Mouse (Mus musculus) limb, embryonic 12.5 days (tissue): ENCODE data around the gene Fggy. TPM values are rescaled to one million over a fixed set of nuclear protein-coding genes. Genes with fewer than 3 reads are reported as not detected.
A peak's percentile ranks its signal among the peaks of the same experiment; 100 is the strongest.

Source experiments
- ATAC-seq: fragments of 200-750 bp; cut with Nextera tagmentation; 2 replicates; pipeline ENCODE4 v1.8.0; 2017; ENCODE audit warnings: low read depth, moderate TSS enrichment; ENCODE audit not compliant: insufficient number of reproducible peaks, insufficient read depth, low FRiP score, low TSS enrichment
- H3K27ac ChIP-seq: fragments of 300-500 bp; sonication (generic); 2 replicates; pipeline ENCODE4 v1.5.1; 2016; ENCODE audit warnings: mild to moderate bottlenecking, moderate library complexity
- H3K27me3 ChIP-seq: fragments of 300-500 bp; sonication (generic); 2 replicates; pipeline ENCODE4 v1.6.1; 2016; ENCODE audit warnings: mild to moderate bottlenecking, moderate library complexity
- H3K36me3 ChIP-seq: fragments of 300-500 bp; sonication (generic); 2 replicates; pipeline ENCODE4 v1.6.1; 2016; ENCODE audit warnings: mild to moderate bottlenecking, moderate library complexity
- H3K4me1 ChIP-seq: fragments of 300-500 bp; sonication (generic); replicated peaks from 2 replicates; pipeline ENCODE4 v1.6.1; 2016
- H3K4me2 ChIP-seq: fragments of 300-500 bp; sonication (generic); 2 replicates; pipeline ENCODE4 v1.6.1; 2016; ENCODE audit warnings: mild to moderate bottlenecking, moderate library complexity
- H3K4me3 ChIP-seq: fragments of 300-500 bp; sonication (generic); replicated peaks from 2 replicates; pipeline ENCODE4 v1.5.1; 2016; ENCODE audit warnings: mild to moderate bottlenecking
- H3K9ac ChIP-seq: fragments of 300-500 bp; sonication (generic); replicated peaks from 2 replicates; pipeline ENCODE4 v1.6.1; 2016; ENCODE audit warnings: mild to moderate bottlenecking, moderate library complexity
- H3K9me3 ChIP-seq: fragments of 300-500 bp; sonication (generic); 2 replicates; pipeline ENCODE4 v1.6.1; 2016; ENCODE audit warnings: mild to moderate bottlenecking, moderate library complexity
- WGBS: fragments of 180-500 bp; shearing (Covaris S2); methylation state at CpG from one replicate; pipeline ENCODE4 v1.1.7; 2016; 5-methylcytosine and 5-hydroxymethylcytosine counted together
- polyA plus RNA-seq: library from polyadenylated mRNA; unstranded; fragments of >200 nt; fragmentation: Nextera tagmentation; extraction: Ambion mirVana; gene quantifications from 2 replicates; pipeline ENCODE4 v1.2.1, GENCODE M21; 2016

Gene Fggy
- polyA plus RNA-seq, 1 experiment from 2014 or later = 11.0 TPM

GRCm38 (mm10) chr4:95752538-95753188, 195.4 kb downstream of the Fggy start:
- H3K4me1 ChIP-seq = peaks cover 9% of the 10 kb centered on the region
- H3K27ac ChIP-seq = no peak overlapping the region
- H3K9ac ChIP-seq = no peak overlapping the region
- WGBS = 67% methylated on average over 6 of the region's 6 CpGs
- no peak for ATAC-seq
- H3K4me3 ChIP-seq = no peak overlapping the region
- no peaks in the 10 kb centered on the region for H3K27me3 ChIP-seq
- no peaks in the 10 kb centered on the region for H3K9me3 ChIP-seq
- no peak overlapping the region for H3K4me2 ChIP-seq
- H3K36me3 ChIP-seq = no peaks in the 10 kb centered on the region

- H3K27ac ChIP-seq = peak overlapping the region; percentile 12; the same call in 1 of the 2 replicates
These were observed 201.9 kb downstream of the Fggy start for GRCm38 (mm10) chr4:95759027-95759731.

DNA sequence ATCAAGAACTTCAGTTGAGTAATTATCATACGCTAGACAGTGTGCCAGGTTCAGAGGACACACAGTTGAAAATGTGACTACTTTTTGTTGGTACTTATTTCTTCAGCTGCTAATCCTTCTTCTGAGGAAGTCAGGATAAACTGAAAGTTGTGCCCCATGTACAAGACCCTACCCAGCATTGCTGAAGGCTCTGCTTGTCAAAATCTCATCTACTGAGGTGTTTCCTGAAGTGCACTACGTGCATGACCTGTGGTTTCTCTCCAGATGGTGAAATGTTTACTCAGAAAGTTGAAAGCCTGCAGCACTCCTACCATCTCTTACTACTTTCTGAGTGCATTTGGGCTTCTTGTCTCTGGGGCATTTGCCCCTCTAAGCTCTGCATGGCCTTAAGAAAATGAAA, 208.1 kb downstream of the Fggy start:
- Histone ChIP-seq H3K27me3 (no peaks in the 10 kb centered on the region), H3K36me3 (no peaks in the 10 kb centered on the region), H3K9me3 (no peaks in the 10 kb centered on the region), H3K4me1 (no peaks in the 10 kb centered on the region), H3K27ac (no peak overlapping the region; the same call in 1 of the 2 replicates), H3K4me2 (no peak overlapping the region), H3K9ac (no peak overlapping the region), H3K4me3 (no peak overlapping the region)
- no peak for ATAC-seq
- WGBS = 77% methylated on average over 2 of the region's 2 CpGs

More at GRCm38 (mm10) chr4:95759027-95759731, 201.9 kb downstream of the Fggy start:
- no peaks in the 10 kb centered on the region for H3K36me3 ChIP-seq
- H3K4me1 ChIP-seq = no peaks in the 10 kb centered on the region
- no peaks in the 10 kb centered on the region for H3K27me3 ChIP-seq
- 42% methylated on average over 5 of the region's 5 CpGs for WGBS
- no peak for ATAC-seq
- no peak overlapping the region for H3K4me2 ChIP-seq
- H3K9ac ChIP-seq = no peak overlapping the region
- no peaks in the 10 kb centered on the region for H3K9me3 ChIP-seq
- no peak overlapping the region for H3K4me3 ChIP-seq

- Histone ChIP-seq H3K27me3 (no peaks in the 10 kb centered on the region), H3K4me1 (peaks cover 16% of the 10 kb centered on the region), H3K27ac (no peak overlapping the region), H3K4me3 (no peak overlapping the region), H3K9me3 (no peaks in the 10 kb centered on the region), H3K36me3 (no peaks in the 10 kb centered on the region), H3K9ac (no peak overlapping the region), H3K4me2 (no peak overlapping the region)
- no peak for ATAC-seq
- 74% methylated on average over 5 of the region's 5 CpGs for WGBS
These were observed 213.2 kb downstream of the Fggy start for GRCm38 (mm10) chr4:95770469-95770868.

DNA sequence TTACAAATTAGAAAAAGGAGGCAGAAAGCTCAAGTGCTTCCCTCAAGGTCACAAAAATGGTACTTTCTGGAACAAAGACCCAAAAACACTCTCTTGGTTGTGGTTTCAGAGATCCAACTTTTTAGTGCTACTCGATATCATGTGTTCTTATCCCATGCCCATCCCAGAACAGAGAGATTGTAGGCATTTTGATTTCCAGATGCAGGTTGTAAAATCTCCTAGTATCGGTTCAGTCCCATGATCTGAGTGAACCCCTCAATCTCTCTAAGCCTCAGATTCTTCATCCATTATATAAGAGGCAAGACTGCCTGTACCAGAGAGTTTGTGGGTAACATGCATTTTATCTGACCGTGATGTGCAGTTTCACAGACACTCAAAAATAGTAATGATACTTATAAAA, 214.2 kb downstream of the Fggy start:
- ATAC-seq = no peak
- Histone ChIP-seq H3K9ac (no peak overlapping the region), H3K9me3 (no peaks in the 10 kb centered on the region), H3K4me2 (no peak overlapping the region), H3K4me1 (peaks cover 16% of the 10 kb centered on the region), H3K27me3 (no peaks in the 10 kb centered on the region), H3K27ac (0 out of 2 replicates have a peak overlapping the region, but pooled peaks have one; percentile 24), H3K36me3 (no peaks in the 10 kb centered on the region), H3K4me3 (no peak overlapping the region)
- 55% methylated on average over 3 of the region's 3 CpGs for WGBS

GRCm38 (mm10) chr4:95771945-95772344, 214.6 kb downstream of the Fggy start:
- no peak overlapping the region for H3K9ac ChIP-seq
- H3K4me3 ChIP-seq = no peak overlapping the region
- H3K4me1 ChIP-seq = peaks cover 17% of the 10 kb centered on the region
- H3K36me3 ChIP-seq = no peaks in the 10 kb centered on the region
- WGBS = 15% methylated on average over 4 of the region's 4 CpGs
- H3K27ac ChIP-seq = no peak overlapping the region; the same call in 1 of the 2 replicates
- no peak overlapping the region for H3K4me2 ChIP-seq
- H3K27me3 ChIP-seq = no peaks in the 10 kb centered on the region
- no peak for ATAC-seq
- no peaks in the 10 kb centered on the region for H3K9me3 ChIP-seq

DNA sequence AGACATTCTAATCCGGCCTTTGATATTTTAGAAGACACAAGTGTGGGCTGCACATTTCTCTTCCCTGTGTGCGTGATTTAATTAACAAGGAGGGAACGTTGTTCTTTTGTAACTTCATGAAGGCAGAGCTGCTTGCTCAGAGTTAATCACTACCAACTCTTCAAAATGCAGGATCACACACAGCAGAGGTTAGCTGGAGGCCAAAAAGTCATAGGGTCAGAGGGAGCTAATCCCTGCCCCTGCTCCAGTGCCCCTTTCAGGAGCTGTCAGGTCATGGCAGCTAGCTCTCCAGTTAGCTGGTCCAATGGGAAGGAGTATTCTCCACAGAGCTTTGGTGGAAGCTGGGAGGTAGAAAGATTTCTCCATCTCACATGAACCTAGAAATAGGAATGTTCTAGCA, 215.4 kb downstream of the Fggy start:
- no peaks in the 10 kb centered on the region for H3K36me3 ChIP-seq
- no peak overlapping the region for H3K4me3 ChIP-seq
- no peaks in the 10 kb centered on the region for H3K9me3 ChIP-seq
- H3K4me1 ChIP-seq = peaks cover 24% of the 10 kb centered on the region
- H3K27ac ChIP-seq = no peak overlapping the region
- H3K9ac ChIP-seq = no peak overlapping the region
- no peaks in the 10 kb centered on the region; the same call in 1 of the 2 replicates for H3K27me3 ChIP-seq
- ATAC-seq = no peak
- H3K4me2 ChIP-seq = no peak overlapping the region
- WGBS = 19% methylated on average over 3 of the region's 3 CpGs

DNA sequence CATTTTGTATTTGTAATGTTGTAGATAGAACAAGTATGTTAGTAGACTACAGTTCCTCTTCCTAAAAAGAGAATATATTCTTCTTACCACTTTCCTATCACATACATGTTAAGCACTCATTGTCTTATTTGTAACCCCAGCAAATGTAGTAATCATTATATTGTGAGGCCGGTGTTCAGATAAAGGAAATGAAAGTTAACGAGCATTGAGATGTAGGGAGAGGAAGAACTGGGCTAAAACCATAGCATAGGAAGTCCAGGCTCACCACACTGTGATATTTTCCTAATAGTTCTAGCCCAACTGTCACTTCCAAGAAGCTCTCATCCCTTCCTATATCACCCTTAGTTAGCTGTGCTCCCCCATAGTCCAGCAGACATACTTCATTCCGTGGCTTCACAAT, 218.3 kb downstream of the Fggy start:
- H3K4me1 ChIP-seq = peaks cover 34% of the 10 kb centered on the region
- H3K4me2 ChIP-seq = no peak overlapping the region
- no peak overlapping the region for H3K4me3 ChIP-seq
- 75% methylated on average over 3 of the region's 3 CpGs for WGBS
- ATAC-seq = no peak
- H3K9me3 ChIP-seq = no peaks in the 10 kb centered on the region
- H3K9ac ChIP-seq = no peak overlapping the region
- H3K27ac ChIP-seq = no peak overlapping the region
- H3K36me3 ChIP-seq = no peaks in the 10 kb centered on the region
- no peaks in the 10 kb centered on the region; the same call in 1 of the 2 replicates for H3K27me3 ChIP-seq

- Histone ChIP-seq H3K9me3 (no peaks in the 10 kb centered on the region), H3K4me1 (peaks cover 17% of the 10 kb centered on the region), H3K36me3 (no peaks in the 10 kb centered on the region), H3K27me3 (no peaks in the 10 kb centered on the region; the same call in 1 of the 2 replicates), H3K27ac (peak overlapping the region; percentile 77; the same call in 1 of the 2 replicates), H3K4me2 (no peak overlapping the region), H3K9ac (no peak overlapping the region), H3K4me3 (no peak overlapping the region)
- no peak for ATAC-seq
- WGBS = 26% methylated on average over 2 of the region's 2 CpGs
These were observed 220.5 kb downstream of the Fggy start for GRCm38 (mm10) chr4:95777839-95778238.

GRCm38 (mm10) chr4:95778528-95778927, 221.2 kb downstream of the Fggy start:
- peaks cover 17% of the 10 kb centered on the region for H3K4me1 ChIP-seq
- H3K27me3 ChIP-seq = no peaks in the 10 kb centered on the region; the same call in 1 of the 2 replicates
- ATAC-seq = no peak
- no peak overlapping the region for H3K9ac ChIP-seq
- 84% methylated on average over 4 of the region's 4 CpGs for WGBS
- H3K4me2 ChIP-seq = no peak overlapping the region
- no peak overlapping the region; the same call in 1 of the 2 replicates for H3K27ac ChIP-seq
- H3K36me3 ChIP-seq = no peaks in the 10 kb centered on the region
- H3K4me3 ChIP-seq = no peak overlapping the region
- H3K9me3 ChIP-seq = no peaks in the 10 kb centered on the region

DNA sequence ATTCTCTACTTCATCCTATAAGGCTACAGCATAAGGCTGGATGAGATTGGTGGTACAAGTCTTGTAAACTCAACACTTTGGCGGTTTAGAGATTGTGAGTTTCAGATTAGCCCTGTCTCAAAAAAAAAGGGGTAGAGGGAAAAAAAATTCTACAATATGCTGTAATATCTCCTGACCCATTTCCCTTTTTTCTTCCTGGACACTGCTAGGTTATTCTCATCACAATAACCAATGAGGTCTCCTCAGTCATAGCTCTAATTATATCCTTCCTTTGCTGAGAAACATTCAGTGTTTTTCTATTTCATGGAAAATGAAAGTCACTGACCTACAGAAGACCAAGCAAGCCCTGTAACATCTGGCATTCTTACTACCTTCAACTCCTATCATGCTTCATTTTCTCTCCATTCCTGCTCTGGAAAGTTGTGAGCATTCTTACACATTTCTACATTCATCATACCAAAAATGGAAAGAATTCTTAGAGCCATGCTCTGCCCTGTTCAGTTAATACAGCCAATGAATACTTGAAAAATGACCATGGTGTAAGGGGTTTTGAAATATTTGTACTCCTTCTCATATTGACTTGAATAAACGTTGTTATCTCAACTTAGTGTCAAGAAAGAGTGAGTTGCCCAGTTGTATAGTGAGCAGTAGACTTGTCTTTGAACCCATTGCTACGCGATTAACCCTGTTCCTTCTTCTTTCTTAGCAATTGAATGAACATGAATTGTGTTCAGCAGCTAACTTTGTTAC, 227.0 kb downstream of the Fggy start:
- Histone ChIP-seq H3K9me3 (no peaks in the 10 kb centered on the region), H3K4me3 (no peak overlapping the region), H3K4me1 (no peaks in the 10 kb centered on the region; the same call in 1 of the 2 replicates), H3K36me3 (no peaks in the 10 kb centered on the region), H3K27me3 (no peaks in the 10 kb centered on the region), H3K27ac (no peak overlapping the region), H3K4me2 (no peak overlapping the region), H3K9ac (no peak overlapping the region)
- whole genome bisulfite sequencing = 87% methylated on average over 4 of the region's 4 CpGs
- ATAC-seq = no peak
